Comparison of ENCODE assay signal across 26 mouse cellular contexts in genomic region chr11:81083822-81084221, GRCm38 (mm10).
"Had no signal": no experiment of that assay in that cellular context is flagged by ENCODE, and none has a peak within 500 bp of the region (broad histone marks: within the 10 kb centered on the region; RNA-seq: fewer than 3 reads in every experiment).

No protein-coding gene starts in this region.

- H3K36me3 ChIP-seq: heart, embryonic 10.5 days; heart, embryonic 12.5 days; hindbrain, embryonic 10.5 days; hindbrain, embryonic 12.5 days; intestine, embryonic 15.5 days; kidney, embryonic 15.5 days; limb, embryonic 10.5 days; limb, embryonic 12.5 days had no signal

- H3K27me3 ChIP-seq: heart, embryonic 12.5 days; hindbrain, embryonic 12.5 days; intestine, embryonic 15.5 days; kidney, embryonic 15.5 days; limb, embryonic 12.5 days had no signal

- H3K27ac ChIP-seq: gastrocnemius, adult 2 months; heart, embryonic 10.5 days; hindbrain, embryonic 10.5 days; hindbrain, embryonic 12.5 days; hindbrain, embryonic 14.5 days; intestine, embryonic 15.5 days; kidney, embryonic 15.5 days; layer of hippocampus, adult 2 months; left cerebral cortex, adult 2 months; limb, embryonic 10.5 days; limb, embryonic 12.5 days had no signal

- H3K9me3 ChIP-seq: heart, embryonic 10.5 days; heart, embryonic 12.5 days; hindbrain, embryonic 10.5 days; hindbrain, embryonic 12.5 days; intestine, embryonic 15.5 days; kidney, embryonic 15.5 days; limb, embryonic 10.5 days; limb, embryonic 12.5 days had no signal

- H3K4me3 ChIP-seq: gastrocnemius, adult 2 months; heart, embryonic 10.5 days; heart, embryonic 12.5 days; hindbrain, embryonic 10.5 days; hindbrain, embryonic 12.5 days; intestine, embryonic 15.5 days; kidney, embryonic 15.5 days; layer of hippocampus, adult 2 months; left cerebral cortex, adult 2 months; limb, embryonic 10.5 days; limb, embryonic 12.5 days had no signal

- H3K4me1 ChIP-seq: intestine, embryonic 15.5 days; limb, embryonic 10.5 days had no signal

- DNase-seq: gastrocnemius, adult 2 months; gastrocnemius, postnatal 10 days; gastrocnemius, postnatal 25 days; heart, adult 18-20 months; heart, postnatal 10 days; heart, postnatal 4 days; kidney, adult 18-20 months; kidney, adult 9 months; kidney, postnatal 10 days; kidney, postnatal 25 days; kidney, postnatal 4 days; liver had no signal

- ATAC-seq: hindbrain, embryonic 16.5 days; inflammation-experienced regulatory T-cells, adult 6 months; intestine, embryonic 15.5 days; intestine, postnatal 0 days had no signal

- H3K9ac ChIP-seq: heart, embryonic 12.5 days; hindbrain, embryonic 12.5 days; hindbrain, embryonic 14.5 days; intestine, embryonic 15.5 days; kidney, embryonic 15.5 days; limb, embryonic 12.5 days had no signal

- H3K4me2 ChIP-seq: heart, embryonic 12.5 days; hindbrain, embryonic 12.5 days; hindbrain, embryonic 14.5 days; intestine, embryonic 15.5 days; kidney, embryonic 15.5 days; limb, embryonic 12.5 days had no signal
